Mouse (Mus musculus) forelimb bud, embryonic 11.5 days (tissue): ENCODE results near the gene Crtam.
A peak's percentile ranks its signal among the peaks of the same experiment; 100 is the strongest.

Experiments
- DNase-seq: peaks from one replicate; pipeline ENCODE4 v3.0.0-alpha.2; 2012; ENCODE audit warnings: low read depth, low spot score

Gene Crtam

GRCm38 (mm10) chr9:41007785-41008184 is 3.4 kb upstream of the Crtam start:
- no peak for DNase-seq

DNA sequence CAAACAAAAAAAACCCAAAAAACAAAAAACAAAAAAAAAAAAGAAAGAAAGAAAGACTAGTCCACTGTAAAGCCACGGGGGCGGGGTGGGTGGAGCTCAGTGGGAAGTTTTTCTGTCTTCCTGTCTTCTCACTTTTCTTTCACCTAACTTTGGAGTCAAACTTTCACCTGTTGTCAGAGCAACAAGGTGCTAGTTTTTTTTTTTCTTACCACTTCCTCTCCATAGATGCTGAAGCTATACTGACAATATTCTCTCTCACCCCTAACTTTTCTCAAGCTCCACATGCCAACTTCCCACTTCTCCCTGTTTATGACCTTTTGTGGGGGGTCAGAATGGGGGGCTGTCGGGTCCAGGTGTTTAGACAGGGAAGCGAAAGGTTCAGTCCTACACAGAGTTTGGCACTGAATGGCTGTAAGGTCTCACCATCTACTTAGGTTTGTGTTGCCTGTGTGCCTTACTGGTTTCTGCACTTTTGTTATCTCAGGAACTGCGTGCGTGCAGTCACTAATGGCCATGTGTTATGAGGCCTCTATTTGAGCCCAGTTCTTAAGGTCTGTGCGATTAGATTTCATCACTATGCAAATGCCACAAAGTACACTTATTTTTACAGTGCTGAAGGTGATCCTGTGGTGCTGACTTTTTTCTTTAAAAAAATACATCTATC is 7.2 kb downstream of the Crtam start:
- no peak for DNase-seq

- DNase-seq, result peak; percentile 27
Measured at GRCm38 (mm10) chr9:40994075-40994474, 10.4 kb downstream of the Crtam start.

DNA sequence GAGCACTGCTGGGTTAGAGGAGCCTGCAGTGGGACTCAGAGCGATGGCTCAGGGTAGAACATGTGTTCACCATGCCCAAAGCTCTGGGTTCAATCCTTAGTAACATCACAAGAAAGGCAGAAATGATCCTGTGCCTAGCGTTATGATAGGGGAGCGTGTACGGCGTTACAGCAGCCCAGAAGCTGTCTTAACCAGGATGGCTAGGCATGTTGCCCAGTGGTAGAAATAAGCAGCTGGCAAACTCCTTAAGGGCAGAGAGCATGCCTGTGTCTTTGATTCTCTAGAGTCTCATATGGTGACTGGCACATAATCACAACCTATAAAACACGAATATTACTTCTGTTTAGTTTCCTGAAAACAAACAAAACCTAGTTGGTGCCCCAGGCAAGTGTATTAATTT is 12.9 kb downstream of the Crtam start:
- DNase-seq, result no peak

- peak; percentile 72 for DNase-seq
Measured at GRCm38 (mm10) chr9:40989940-40990588, 14.4 kb downstream of the Crtam start.

GRCm38 (mm10) chr9:40984313-40984712 is 20.1 kb downstream of the Crtam start:
- no peak for DNase-seq

- no peak for DNase-seq
Measured at GRCm38 (mm10) chr9:40983758-40984157, 20.7 kb downstream of the Crtam start.

DNA sequence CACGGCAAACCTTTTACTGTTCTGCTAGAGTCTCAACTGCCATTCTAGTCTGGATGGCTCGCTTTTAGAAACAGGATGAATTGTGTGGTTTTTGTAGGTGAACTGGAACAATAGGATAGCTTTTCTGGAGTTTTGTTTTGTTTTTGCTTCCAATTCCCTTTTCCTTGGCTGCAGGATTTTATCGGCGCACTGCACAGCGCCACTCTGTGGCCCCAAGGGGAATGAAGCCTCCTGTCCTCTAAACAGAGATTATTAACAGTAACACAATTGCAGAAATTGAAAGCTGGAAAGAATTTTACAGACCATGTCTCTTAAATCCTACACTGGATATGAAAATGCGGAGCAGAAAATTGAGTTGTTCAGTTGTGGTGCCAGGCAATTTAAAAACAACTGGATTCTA is 21.9 kb downstream of the Crtam start:
- DNase-seq, result no peak

DNA sequence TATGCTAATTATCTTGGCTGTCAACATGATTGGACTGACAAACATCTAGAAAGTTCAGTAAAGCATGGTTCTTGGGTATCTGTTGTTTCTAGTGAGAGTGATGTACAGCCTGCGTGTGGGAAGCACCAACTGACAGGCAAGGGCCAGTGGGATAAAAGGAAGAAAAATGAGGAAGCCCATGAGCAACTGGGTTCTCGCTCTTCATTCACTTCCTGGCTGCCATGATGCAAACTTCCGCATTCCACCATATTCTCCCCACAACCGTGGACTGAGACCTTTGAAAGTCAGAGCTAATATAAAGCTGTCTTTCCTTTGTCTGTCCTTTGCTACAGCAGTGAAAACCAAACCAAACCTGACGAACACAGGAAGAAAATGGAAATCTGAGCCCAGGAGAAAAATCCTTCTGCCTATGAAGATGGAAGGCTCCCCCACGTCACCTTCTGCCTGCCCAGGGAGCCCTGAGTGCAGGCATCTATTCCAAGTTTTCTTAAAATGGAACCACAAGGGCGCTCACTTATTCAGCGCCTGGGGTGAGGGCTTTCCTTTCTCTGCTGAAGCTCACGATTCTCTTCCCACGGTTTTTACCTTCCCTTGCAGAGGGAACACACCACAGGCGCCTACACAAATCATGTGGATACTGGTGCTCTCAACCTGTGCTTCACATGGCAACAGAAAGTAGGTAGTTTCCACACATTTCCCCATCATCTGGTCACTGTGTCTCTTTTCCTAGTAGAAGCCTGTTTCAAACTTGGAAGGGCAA is 30.2 kb downstream of the Crtam start:
- DNase-seq, result no peak

- DNase-seq, result peak; percentile 10
Measured at GRCm38 (mm10) chr9:40964418-40964714, 40.1 kb downstream of the Crtam start.

GRCm38 (mm10) chr9:40963586-40964417 is 40.6 kb downstream of the Crtam start, which contains the start of gene Jhy:
Gene Jhy, minus strand, starts transcription at chr9:40964118.
- DNase-seq, result no peak

- no peak for DNase-seq
Measured at GRCm38 (mm10) chr9:40961401-40961800, 43.0 kb downstream of the Crtam start.

GRCm38 (mm10) chr9:40949039-40949615 is 55.3 kb downstream of the Crtam start:
- DNase-seq, result no peak

- no peak for DNase-seq
Measured at GRCm38 (mm10) chr9:40948473-40948872, 56.0 kb downstream of the Crtam start.

DNA sequence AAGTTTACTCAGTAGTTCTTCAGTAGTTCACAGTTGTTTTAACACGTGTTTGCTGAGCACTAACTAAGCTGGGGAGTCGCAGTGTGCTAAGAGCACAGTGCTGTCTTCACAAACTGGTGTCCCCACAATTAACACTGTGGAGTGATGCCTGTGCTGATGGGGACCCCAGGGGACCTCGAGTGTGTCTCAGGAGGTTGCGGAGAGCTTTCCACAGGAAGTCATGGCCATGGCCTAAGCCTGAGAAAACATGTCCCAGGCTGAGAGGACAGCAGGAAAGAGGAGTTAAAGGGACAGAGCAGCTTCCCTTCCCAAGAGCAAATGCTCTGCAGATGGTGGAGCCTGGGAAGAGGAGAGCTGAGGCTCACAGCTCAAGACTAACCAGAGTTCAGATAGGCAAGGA is 57.3 kb downstream of the Crtam start:
- DNase-seq, result no peak

DNA sequence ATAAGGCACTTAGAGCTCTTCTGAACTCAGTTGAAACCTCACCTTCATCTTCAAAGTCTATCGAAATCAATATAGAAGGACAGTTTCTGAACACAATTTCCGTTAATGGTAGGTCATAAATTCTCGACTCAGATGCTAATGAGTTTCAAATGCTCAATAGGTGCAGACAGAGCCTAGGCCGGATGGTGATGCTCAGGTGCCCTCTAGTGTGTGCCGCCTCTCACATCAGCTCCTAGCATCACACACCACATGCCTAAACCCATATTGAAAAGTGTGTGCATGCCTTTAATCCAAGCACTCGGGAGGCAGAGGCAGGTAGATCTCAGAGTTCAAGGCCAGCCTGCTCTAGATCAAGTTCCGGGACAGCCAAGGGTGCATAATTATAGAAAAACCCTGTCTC is 67.0 kb downstream of the Crtam start:
- peak; percentile 19 for DNase-seq

DNA sequence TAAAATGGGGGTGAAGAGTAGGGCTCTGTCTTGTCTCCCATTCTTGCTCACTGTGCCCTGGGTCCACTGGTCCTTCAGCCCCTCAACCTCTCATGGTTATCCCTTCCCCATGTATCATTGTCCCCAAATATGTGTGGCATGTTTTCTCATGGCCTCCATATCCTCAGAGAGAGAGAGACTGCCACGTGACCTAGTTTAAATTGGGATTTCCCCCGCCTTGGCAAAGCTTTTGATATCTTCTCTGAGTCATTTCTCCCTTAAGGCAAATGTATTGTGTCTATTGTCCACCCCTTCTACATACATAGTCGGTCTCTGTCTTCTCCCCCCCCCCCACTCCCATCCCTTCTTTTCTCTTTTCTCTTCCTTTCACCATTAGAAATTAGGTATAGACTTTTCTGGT is 71.1 kb downstream of the Crtam start:
- DNase-seq, result no peak

DNA sequence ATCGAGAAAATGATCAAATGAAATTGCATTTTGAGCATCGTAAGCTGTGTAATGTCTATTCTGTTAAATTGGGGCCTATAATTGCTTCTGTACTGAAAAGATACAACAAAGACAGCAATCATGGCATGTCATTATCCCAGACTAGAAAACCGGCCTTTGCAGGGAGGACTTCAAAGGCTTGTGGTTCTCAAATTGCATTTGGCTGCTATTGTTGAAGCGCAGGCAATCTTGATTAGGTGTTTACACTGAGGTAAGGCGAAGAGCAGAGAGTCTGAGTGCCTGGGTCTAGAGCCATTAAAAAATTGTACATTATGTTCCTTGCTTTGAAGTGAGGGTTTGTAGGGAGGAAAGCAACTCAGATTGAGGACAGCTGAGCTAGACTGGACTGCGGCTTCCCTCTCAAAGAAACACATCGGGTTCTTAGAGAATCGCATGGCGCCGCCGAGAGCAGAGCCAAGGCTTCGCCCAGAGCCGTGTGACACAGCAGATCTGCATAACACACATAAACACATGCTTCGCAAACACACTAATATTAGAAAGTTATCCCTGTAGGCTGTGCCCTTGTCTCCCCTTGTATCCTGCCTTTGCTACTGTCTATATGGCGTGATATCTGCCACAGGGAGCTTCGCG is 77.0 kb downstream of the Crtam start:
- DNase-seq, result no peak
